Mouse (Mus musculus) hindbrain, embryonic 12.5 days (tissue): ENCODE measurements at regions not wholly inside any gene's neighbourhood (a gene's known extent, or its start where the extent isn't known, plus 50 kb on each side); places are given as distances from the start of the nearest gene placed in this dataset.
"Not testable (repeated sequence)": the region's sequence is repeated elsewhere in the genome, so short reads cannot be mapped to it uniquely, and the experiment has no call there.

ENCODE experiments used
- ATAC-seq: fragments of 200-750 bp; cut with Nextera tagmentation; 2 replicates; pipeline ENCODE4 v1.8.0; 2017; ENCODE audit warnings: moderate TSS enrichment; ENCODE audit not compliant: low FRiP score
- H3K27ac ChIP-seq: fragments of 300-500 bp; sonication (generic); 2 replicates; pipeline ENCODE4 v1.5.1; 2016; ENCODE audit warnings: mild to moderate bottlenecking
- H3K27me3 ChIP-seq: fragments of 300-500 bp; sonication (generic); 2 replicates; pipeline ENCODE4 v1.6.1; 2016; ENCODE audit warnings: mild to moderate bottlenecking
- H3K36me3 ChIP-seq: fragments of 300-500 bp; sonication (generic); 2 replicates; pipeline ENCODE4 v1.6.1; 2016; ENCODE audit warnings: mild to moderate bottlenecking
- H3K4me1 ChIP-seq: fragments of 300-500 bp; sonication (generic); 2 replicates; pipeline ENCODE4 v1.6.1; 2016
- H3K4me2 ChIP-seq: fragments of 300-500 bp; sonication (generic); replicated peaks from 2 replicates; pipeline ENCODE4 v1.6.1; 2016; ENCODE audit warnings: mild to moderate bottlenecking
- H3K4me3 ChIP-seq: fragments of 300-500 bp; sonication (generic); 2 replicates; pipeline ENCODE4 v1.5.1; 2016; ENCODE audit warnings: mild to moderate bottlenecking
- H3K9ac ChIP-seq: fragments of 300-500 bp; sonication (generic); 2 replicates; pipeline ENCODE4 v1.6.1; 2016; ENCODE audit warnings: mild to moderate bottlenecking, moderate library complexity
- H3K9me3 ChIP-seq: fragments of 300-500 bp; sonication (generic); replicated peaks from 2 replicates; pipeline ENCODE4 v1.6.1; 2016; ENCODE audit warnings: mild to moderate bottlenecking
- WGBS: fragments of 180-500 bp; shearing (Covaris S2); methylation state at CpG from one replicate; pipeline ENCODE4 v1.1.7; 2016; 5-methylcytosine and 5-hydroxymethylcytosine counted together

GRCm38 (mm10) chr12:29335839-29336469 is 192.2 kb upstream of the Myt1l start:
- no peaks in the 10 kb centered on the region for H3K9me3 ChIP-seq
- H3K27me3 ChIP-seq = no peaks in the 10 kb centered on the region
- ATAC-seq = peak; percentile 73
- H3K9ac ChIP-seq = no peak overlapping the region
- no peak overlapping the region for H3K4me3 ChIP-seq
- H3K36me3 ChIP-seq = no peaks in the 10 kb centered on the region
- peaks cover 9% of the 10 kb centered on the region for H3K4me1 ChIP-seq
- no peak overlapping the region for H3K4me2 ChIP-seq
- 32% methylated on average over 3 of the region's 3 CpGs for WGBS
- H3K27ac ChIP-seq = peak overlapping the region; percentile 30

DNA sequence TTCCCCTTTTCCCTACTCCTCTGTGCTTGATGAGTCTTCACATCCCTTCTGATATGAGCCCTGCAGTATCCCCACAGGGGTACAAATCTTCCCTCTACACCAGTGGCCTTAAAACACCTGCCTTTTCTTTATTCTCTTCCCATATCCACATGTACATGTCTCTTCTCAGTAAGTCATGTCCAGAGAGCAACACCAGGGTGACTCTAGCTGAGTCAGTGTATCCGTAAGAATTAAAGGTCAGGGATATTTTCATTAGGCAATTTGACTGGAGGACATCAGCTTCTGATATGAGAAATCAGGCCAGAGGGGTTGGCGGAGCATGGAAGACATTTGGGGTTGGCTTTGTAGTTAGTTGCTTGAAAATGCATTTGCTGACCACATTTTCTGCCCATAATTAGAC is 190.8 kb upstream of the Myt1l start:
- no peak for ATAC-seq
- Histone ChIP-seq H3K9ac (no peak overlapping the region), H3K4me3 (no peak overlapping the region), H3K36me3 (no peaks in the 10 kb centered on the region), H3K27ac (no peak overlapping the region), H3K9me3 (no peaks in the 10 kb centered on the region), H3K4me1 (peaks cover 12% of the 10 kb centered on the region), H3K27me3 (no peaks in the 10 kb centered on the region), H3K4me2 (no peak overlapping the region)
- 89% methylated on average over 2 of the region's 2 CpGs for WGBS

DNA sequence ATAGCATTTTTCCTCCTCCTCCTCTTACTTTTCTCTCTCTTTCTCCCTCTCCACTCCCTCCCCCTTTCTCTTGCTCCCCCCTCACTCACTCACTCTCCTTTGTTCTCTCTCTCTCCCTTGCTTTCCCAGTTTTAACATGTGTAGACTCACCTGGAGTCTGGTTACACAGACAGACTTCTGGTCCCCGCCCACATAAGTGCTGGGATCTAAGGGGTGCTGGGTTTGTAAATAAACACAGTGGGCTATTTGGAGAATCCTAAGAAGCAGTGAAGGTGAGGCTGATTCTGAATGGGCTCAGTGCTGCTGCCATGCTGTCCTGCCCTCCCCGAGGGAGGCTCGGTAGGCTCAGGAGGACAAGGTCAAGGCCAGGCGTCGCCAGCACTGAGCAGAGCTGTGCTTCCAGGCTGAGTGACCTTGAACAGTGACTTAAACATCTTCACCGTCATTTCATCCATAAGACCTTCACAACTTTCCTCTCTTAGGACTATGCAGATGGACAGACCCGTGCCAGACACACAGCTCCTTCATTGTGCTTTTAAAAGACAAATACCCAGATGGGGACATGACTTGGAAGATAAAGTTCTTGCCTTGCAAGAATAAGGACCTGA is 186.7 kb upstream of the Myt1l start:
- Histone ChIP-seq H3K4me3 (no peak overlapping the region), H3K4me1 (peaks cover 19% of the 10 kb centered on the region), H3K27me3 (no peaks in the 10 kb centered on the region), H3K4me2 (no peak overlapping the region), H3K36me3 (no peaks in the 10 kb centered on the region), H3K27ac (no peak overlapping the region), H3K9me3 (no peaks in the 10 kb centered on the region), H3K9ac (no peak overlapping the region)
- WGBS = 61% methylated on average over 7 of the region's 7 CpGs
- no peak for ATAC-seq

DNA sequence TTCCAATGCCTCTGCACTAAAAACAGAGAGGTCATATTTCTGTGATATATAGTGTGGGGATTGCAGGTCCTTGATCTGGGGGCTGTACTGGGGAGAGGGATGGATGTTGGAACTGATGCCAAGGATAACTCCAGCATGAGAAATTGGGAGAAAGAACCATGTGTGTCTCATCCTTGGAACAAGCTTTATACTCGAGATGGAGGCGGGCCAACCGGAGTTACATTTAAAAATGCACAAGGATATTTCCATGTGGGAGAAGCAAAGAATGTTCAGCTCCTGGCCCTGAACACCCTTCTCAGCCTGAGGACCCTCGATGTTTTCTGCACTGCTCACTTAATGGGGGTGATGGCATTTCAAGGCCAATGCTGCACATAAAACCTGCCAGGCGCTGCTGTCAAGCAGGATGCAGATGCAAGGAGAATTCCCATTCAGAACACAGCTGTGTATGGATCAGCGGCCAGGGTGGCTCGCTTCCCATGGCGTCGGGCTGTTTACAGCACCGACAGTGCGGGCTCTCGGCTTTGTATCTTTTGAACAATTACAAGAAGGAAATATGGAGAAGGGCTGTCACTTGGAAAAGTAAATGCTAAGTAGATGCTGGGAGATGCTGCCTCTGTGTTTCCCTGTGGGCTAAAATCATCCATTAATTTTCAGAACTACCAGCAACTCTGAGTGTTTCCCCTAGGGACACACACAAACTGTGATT is 184.9 kb upstream of the Myt1l start:
- peak overlapping the region; percentile 23; the same call in 1 of the 2 replicates for H3K27ac ChIP-seq

DNA sequence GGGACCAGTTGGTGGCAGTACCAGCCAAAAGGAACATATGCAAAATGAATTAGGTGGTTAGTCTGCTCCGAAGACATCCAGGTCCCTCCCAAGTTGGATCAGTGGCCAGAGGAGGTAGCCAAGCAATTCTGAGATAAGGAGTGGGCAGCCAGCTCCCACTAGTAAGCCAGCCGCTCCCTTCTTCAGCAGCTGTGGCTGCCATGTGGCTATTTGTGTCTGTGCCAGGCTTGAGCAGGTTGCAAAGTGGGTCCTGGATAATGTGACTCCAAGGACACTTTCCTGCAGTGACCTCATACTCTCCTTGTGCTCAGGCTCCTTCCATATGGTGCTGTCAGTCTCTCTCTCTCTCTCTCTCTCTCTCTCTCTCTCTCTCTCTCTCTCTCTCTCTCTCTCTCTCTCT is 179.5 kb upstream of the Myt1l start:
- no peak overlapping the region for H3K27ac ChIP-seq
- H3K9ac ChIP-seq = no peak overlapping the region
- no peaks in the 10 kb centered on the region for H3K27me3 ChIP-seq
- no peak overlapping the region for H3K4me2 ChIP-seq
- peaks cover 12% of the 10 kb centered on the region for H3K4me1 ChIP-seq
- ATAC-seq = no peak
- no peak overlapping the region for H3K4me3 ChIP-seq
- 82% methylated on average over 2 of the region's 2 CpGs for WGBS
- no peaks in the 10 kb centered on the region for H3K36me3 ChIP-seq
- no peaks in the 10 kb centered on the region for H3K9me3 ChIP-seq

More for the DNA sequence above, 184.9 kb upstream of the Myt1l start:
- no peaks in the 10 kb centered on the region for H3K36me3 ChIP-seq
- H3K27me3 ChIP-seq = no peaks in the 10 kb centered on the region
- peaks cover 16% of the 10 kb centered on the region for H3K4me1 ChIP-seq
- no peaks in the 10 kb centered on the region for H3K9me3 ChIP-seq
- ATAC-seq = peak; percentile 57; the same call in 1 of the 2 replicates
- no peak overlapping the region for H3K4me2 ChIP-seq
- H3K4me3 ChIP-seq = no peak overlapping the region
- WGBS = 66% methylated on average over 12 of the region's 12 CpGs
- H3K9ac ChIP-seq = no peak overlapping the region

DNA sequence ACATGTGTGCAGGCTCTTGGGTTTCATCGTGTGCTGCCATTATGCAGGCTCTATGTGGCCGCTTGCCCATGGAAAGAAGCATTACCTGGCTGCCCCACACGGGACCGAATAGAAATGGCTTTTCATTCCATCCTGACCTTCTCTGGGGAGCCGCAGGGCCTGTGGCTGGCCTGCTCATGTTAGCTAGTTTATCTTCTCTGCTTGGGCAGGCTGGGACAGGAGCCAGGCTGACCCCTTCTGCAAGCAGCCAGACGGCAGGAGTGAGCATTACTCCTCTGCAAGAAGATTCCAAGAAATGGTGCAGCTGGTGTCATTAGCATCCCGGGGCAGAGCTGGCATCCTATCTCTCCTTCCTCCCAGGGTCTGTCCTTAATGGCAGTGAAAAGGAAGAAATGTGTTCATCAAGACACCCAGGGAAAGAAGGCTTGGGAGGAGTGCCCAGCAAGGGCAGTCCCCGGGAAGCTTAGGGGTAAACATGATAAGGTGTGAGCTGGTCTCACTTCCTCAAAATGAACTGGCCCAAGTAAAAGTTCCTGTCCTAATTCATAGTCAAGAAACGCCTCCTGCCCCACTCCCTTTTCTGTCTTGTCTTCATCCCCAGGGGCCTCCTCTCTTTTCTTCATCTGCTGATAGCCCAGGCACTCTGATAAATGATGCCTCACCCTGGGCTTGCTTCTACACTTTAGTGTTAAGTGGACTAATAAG is 178.9 kb upstream of the Myt1l start:
- no peaks in the 10 kb centered on the region for H3K36me3 ChIP-seq
- peak overlapping the region; percentile 48 for H3K27ac ChIP-seq
- H3K9ac ChIP-seq = no peak overlapping the region; the same call in 1 of the 2 replicates
- H3K9me3 ChIP-seq = no peaks in the 10 kb centered on the region
- H3K27me3 ChIP-seq = no peaks in the 10 kb centered on the region
- H3K4me1 ChIP-seq = peaks cover 17% of the 10 kb centered on the region
- no peak for ATAC-seq
- H3K4me2 ChIP-seq = no peak overlapping the region
- no peak overlapping the region for H3K4me3 ChIP-seq
- WGBS = 59% methylated on average over 9 of the region's 9 CpGs

DNA sequence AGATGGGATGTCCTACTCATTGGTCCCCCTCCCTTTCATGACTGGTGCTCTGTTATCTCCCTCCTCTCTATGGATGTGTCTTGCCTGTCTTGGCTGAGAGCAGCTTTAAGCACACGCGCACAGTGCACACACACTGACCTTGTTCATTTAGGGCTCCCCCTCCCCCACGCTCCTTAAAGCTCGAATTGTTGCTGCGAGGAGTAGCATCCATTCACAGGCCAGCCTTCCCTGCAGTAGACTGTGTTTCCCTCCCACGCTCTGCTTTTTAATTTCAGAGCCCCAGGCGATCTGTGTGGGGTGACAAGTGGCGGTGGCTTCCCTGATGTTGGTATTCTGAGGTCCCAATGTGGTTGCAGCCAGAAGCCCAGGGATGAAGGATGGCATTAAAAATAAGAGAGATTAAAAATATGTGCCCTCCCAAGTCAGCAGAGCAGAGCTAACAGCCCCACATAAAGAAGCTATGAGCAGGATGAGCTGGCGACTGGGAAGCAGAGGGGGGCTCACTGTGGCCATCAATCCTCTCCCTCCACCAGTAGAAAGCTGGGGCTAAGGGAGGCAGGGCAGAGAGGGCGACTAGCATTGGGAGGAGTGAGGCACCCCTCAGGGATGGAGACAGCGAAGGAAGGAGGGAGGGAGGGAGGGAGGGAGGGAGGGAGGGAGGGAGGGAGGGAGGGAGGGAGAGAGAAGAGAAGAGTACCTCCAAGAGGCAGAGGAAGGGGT is 174.2 kb upstream of the Myt1l start:
- H3K4me3 ChIP-seq = no peak overlapping the region
- H3K27me3 ChIP-seq = peaks cover 3% of the 10 kb centered on the region; the same call in 1 of the 2 replicates
- no peak overlapping the region for H3K9ac ChIP-seq
- no peaks in the 10 kb centered on the region for H3K36me3 ChIP-seq
- 29% methylated on average over 9 of the region's 11 CpGs for WGBS
- peak overlapping the region; percentile 20; the same call in 1 of the 2 replicates for H3K4me2 ChIP-seq
- H3K9me3 ChIP-seq = no peaks in the 10 kb centered on the region
- peaks cover 45% of the 10 kb centered on the region for H3K4me1 ChIP-seq
- peak overlapping the region; percentile 86 for H3K27ac ChIP-seq
- peak; percentile 59 for ATAC-seq

- Histone ChIP-seq H3K4me2 (no peak overlapping the region), H3K27ac (peak overlapping the region; percentile 86), H3K9ac (no peak overlapping the region), H3K9me3 (no peaks in the 10 kb centered on the region), H3K4me3 (no peak overlapping the region), H3K4me1 (peaks cover 39% of the 10 kb centered on the region), H3K36me3 (no peaks in the 10 kb centered on the region), H3K27me3 (peaks cover 3% of the 10 kb centered on the region; the same call in 1 of the 2 replicates)
- ATAC-seq = no peak
- WGBS = 14% methylated on average over 5 of the region's 6 CpGs
Observed at GRCm38 (mm10) chr12:29354816-29355215, 173.4 kb upstream of the Myt1l start.

DNA sequence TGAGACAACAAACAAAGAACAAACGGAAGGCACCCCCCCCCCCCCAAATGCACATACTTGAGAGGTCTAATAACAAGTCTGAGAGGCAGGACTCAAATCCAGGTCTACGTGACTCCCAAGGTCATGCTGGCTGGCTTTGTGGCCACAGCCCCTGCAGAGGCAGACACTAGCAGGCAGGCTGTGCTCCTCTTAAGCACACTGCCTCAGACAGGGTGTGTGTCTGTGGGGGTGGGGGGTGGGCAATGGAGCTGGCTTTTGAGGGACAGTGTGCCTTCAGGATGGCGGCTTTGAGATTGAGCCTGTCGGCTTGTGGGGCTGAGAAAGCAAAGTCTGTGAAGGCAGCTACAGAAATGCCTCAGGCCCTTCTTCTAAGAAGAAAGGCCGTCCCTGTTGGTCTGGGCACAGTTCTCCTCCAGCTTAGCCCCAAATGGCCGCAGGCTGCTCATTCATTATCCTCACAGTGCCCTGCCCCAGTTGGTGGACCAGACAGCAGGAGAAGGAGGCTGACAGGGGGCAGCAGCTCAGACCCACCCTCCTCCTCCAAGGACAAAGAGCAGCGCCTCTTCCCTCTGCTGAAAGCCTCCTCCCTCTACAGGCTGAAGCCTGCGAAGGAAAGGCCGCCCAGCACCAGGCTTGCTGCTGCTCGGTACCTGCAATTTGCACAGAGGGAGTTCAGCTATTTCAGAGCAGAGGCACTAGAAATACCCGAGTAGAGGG is 171.3 kb upstream of the Myt1l start:
- peak; percentile 79 for ATAC-seq
- WGBS = 15% methylated on average over 11 of the region's 11 CpGs
- H3K27ac ChIP-seq = peak overlapping the region; percentile 86
- peak overlapping the region; percentile 41; the same call in 1 of the 2 replicates for H3K9ac ChIP-seq
- peaks cover 3% of the 10 kb centered on the region; the same call in 1 of the 2 replicates for H3K27me3 ChIP-seq
- H3K4me1 ChIP-seq = peaks cover 39% of the 10 kb centered on the region
- H3K4me2 ChIP-seq = no peak overlapping the region
- H3K9me3 ChIP-seq = no peaks in the 10 kb centered on the region
- H3K36me3 ChIP-seq = no peaks in the 10 kb centered on the region
- no peak overlapping the region for H3K4me3 ChIP-seq

- 91% methylated on average over 6 of the region's 6 CpGs for WGBS
- Histone ChIP-seq H3K36me3 (no peaks in the 10 kb centered on the region), H3K27ac (no peak overlapping the region), H3K4me1 (peaks cover 19% of the 10 kb centered on the region), H3K9me3 (no peaks in the 10 kb centered on the region), H3K9ac (no peak overlapping the region), H3K27me3 (peaks cover 12% of the 10 kb centered on the region; the same call in 1 of the 2 replicates), H3K4me3 (no peak overlapping the region), H3K4me2 (no peak overlapping the region)
- no peak for ATAC-seq
Observed at GRCm38 (mm10) chr12:29361236-29361635, 166.9 kb upstream of the Myt1l start.

GRCm38 (mm10) chr12:29367741-29368106 is 160.5 kb upstream of the Myt1l start:
- Histone ChIP-seq H3K4me1 (peaks cover 27% of the 10 kb centered on the region), H3K27ac (peak overlapping the region; percentile 96), H3K4me2 (peak overlapping the region; percentile 42), H3K27me3 (peaks cover 23% of the 10 kb centered on the region)
- H3K36me3 ChIP-seq, H3K9ac ChIP-seq, H3K4me3 ChIP-seq, H3K9me3 ChIP-seq: not testable (repeated sequence)
- peak; percentile 5; the same call in 1 of the 2 replicates for ATAC-seq
- 30% methylated on average over 3 of the region's 3 CpGs for WGBS
